Mouse (Mus musculus) liver, embryonic 14.5 days (tissue): ENCODE results near the gene Gngt2. TPM values are rescaled to one million over a fixed set of nuclear protein-coding genes. Genes with fewer than 3 reads are reported as not detected.

Experiments used
- ATAC-seq: fragments of 200-750 bp; cut with Nextera tagmentation; 2 replicates; pipeline ENCODE4 v1.8.0; 2017; ENCODE audit warnings: moderate number of reproducible peaks, mild to moderate bottlenecking, moderate library complexity; ENCODE audit not compliant: insufficient read depth
- DNase-seq, 3 experiments: peaks; one replicate each; pipeline ENCODE4 v3.0.0-alpha.2; 2012 to 2013; ENCODE audit warnings: low read depth in 3 of 3, low spot score in 3 of 3
- H3K27ac ChIP-seq: fragments of 300-500 bp; sonication (generic); 2 replicates; pipeline ENCODE4 v1.5.1; 2014; ENCODE audit warnings: moderate library complexity, mild to moderate bottlenecking, control low read depth, inconsistent platforms
- H3K27me3 ChIP-seq: fragments of 300-500 bp; sonication (generic); 2 replicates; pipeline ENCODE4 v1.6.1; 2014; ENCODE audit warnings: mild to moderate bottlenecking, low read length, moderate library complexity; ENCODE audit not compliant: control insufficient read depth, insufficient read depth
- H3K36me3 ChIP-seq: fragments of 300-500 bp; sonication (generic); replicated peaks from 2 replicates; pipeline ENCODE4 v1.6.1; 2014; ENCODE audit warnings: low read depth; ENCODE audit not compliant: control insufficient read depth, insufficient read depth
- H3K4me1 ChIP-seq, 2 experiments: fragments of 200-500 bp in 1 of 2; fragments of 300-500 bp in 1 of 2; sonication (generic) in 1 of 2; replicated peaks; 2 replicates each; pipeline ENCODE4 v1.6.1; 2012 to 2014; ENCODE audit warnings: antibody characterized with exemption in 1 of 2, inconsistent platforms in 1 of 2, low read length in 1 of 2; ENCODE audit not compliant: control insufficient read depth in 2 of 2, insufficient read depth in 2 of 2
- H3K4me2 ChIP-seq: fragments of 300-500 bp; sonication (generic); 2 replicates; pipeline ENCODE4 v1.6.1; 2014; ENCODE audit warnings: low read depth, mild to moderate bottlenecking, control low read depth, moderate library complexity
- H3K4me3 ChIP-seq, 2 experiments: fragments of 200-500 bp in 1 of 2; fragments of 300-500 bp in 1 of 2; sonication (generic) in 1 of 2; 2 replicates each; pipeline ENCODE4 v1.5.1; 2012 to 2014; ENCODE audit warnings: low read depth in 2 of 2, low read length in 2 of 2, mild to moderate bottlenecking in 2 of 2, control low read depth in 1 of 2, inconsistent platforms in 1 of 2, moderate library complexity in 1 of 2; ENCODE audit not compliant: insufficient read depth in 1 of 2
- H3K9ac ChIP-seq: fragments of 300-500 bp; sonication (generic); replicated peaks from 2 replicates; pipeline ENCODE4 v1.6.1; 2014; ENCODE audit warnings: mild to moderate bottlenecking, control low read depth, moderate library complexity
- H3K9me3 ChIP-seq: fragments of 300-500 bp; sonication (generic); 2 replicates; pipeline ENCODE4 v1.6.1; 2016; ENCODE audit warnings: low read length, mixed read lengths; ENCODE audit not compliant: control insufficient read depth
- CTCF ChIP-seq: IDR thresholded peaks from 2 replicates; pipeline ENCODE4 v1.5.1; 2016; ENCODE audit warnings: antibody characterized with exemption, low read depth, control low read depth
- EP300 ChIP-seq: IDR thresholded peaks from 2 replicates; pipeline ENCODE4 v1.6.1; 2016; ENCODE audit warnings: antibody characterized with exemption, low read depth
- WGBS: fragments of 180-500 bp; shearing (Covaris S2); extraction: QIAGEN DNeasy Blood & Tissue Kit; methylation state at CpG from one replicate; pipeline ENCODE4 v1.1.7; 2014; ENCODE audit not compliant: insufficient replicate concordance; 5-methylcytosine and 5-hydroxymethylcytosine counted together
- polyA plus RNA-seq, 2 experiments: library from polyadenylated mRNA; depleted of rRNA in 1 of 2; stranded (reverse) in 1 of 2; unstranded in 1 of 2; fragments of >200 nt; fragmentation: Nextera tagmentation in 1 of 2; extraction: Ambion mirVana in 1 of 2; gene quantifications; 2 replicates each; pipeline versions ENCODE4 v1.2.1 to v1.2.3; 2012 to 2014

Gngt2 gene
- polyA plus RNA-seq (2012; rRNA removed) (6.9 and 13.0 TPM in 2 replicates), polyA plus RNA-seq (2014; fragmentation: Nextera tagmentation; extraction: Ambion mirVana) (16.5 and 17.5 TPM in 2 replicates)

DNA sequence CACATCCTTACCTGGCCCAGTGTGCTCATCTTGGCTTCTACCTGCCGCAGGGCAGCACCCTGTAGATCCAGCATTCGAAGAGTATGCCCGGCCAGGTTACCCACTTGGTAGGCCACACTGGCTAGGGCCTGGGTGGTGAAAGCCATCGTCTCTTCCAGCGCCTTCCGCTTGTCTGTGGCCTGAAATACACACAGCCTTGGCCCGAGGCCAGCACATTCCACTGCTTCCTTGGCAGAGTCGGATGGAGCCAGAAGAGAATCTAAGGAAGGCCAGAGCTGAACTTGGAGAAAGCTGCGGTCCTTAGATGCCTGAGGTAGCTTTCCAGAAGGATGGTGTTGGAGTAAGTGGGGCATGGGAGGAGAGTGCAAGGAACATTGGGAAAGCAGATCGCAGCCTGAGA, at the start of gene Gngt2:
Gngt2 (plus strand) TSS at position 158 of the 400 bp plus-strand sequence.
- peaks cover 15 to 31% of the 10 kb centered on the region in 2 experiments for H3K4me1 ChIP-seq
- no peak for ATAC-seq
- no peak for DNase-seq
- H3K4me3 ChIP-seq, result no peak within 1 kb of the TSS
- no peak within 1 kb of the TSS for H3K9ac ChIP-seq
- WGBS, result 82% methylated on average over 10 of the region's 10 CpGs
- H3K9me3 ChIP-seq, result no peaks in the 10 kb centered on the region
- no peaks in the 10 kb centered on the region for H3K36me3 ChIP-seq
- TF ChIP-seq CTCF, result no peak
- TF ChIP-seq EP300, result no peak
- H3K4me2 ChIP-seq, result no peak within 1 kb of the TSS
- no peak within 1 kb of the TSS for H3K27ac ChIP-seq
- H3K27me3 ChIP-seq, result peaks cover 18% of the 10 kb centered on the region

GRCm38 (mm10) chr11:95789451-95789891, 47.5 kb upstream of the Gngt2 start:
- TF ChIP-seq EP300 (no peak), CTCF (no peak)
- no peak overlapping the region for H3K4me3 ChIP-seq
- no peak overlapping the region for H3K4me2 ChIP-seq
- H3K9me3 ChIP-seq, result no peaks in the 10 kb centered on the region
- DNase-seq, result no peak
- WGBS, result 64% methylated on average over 8 of the region's 8 CpGs
- no peaks in the 10 kb centered on the region for H3K36me3 ChIP-seq
- no peak for ATAC-seq
- H3K27ac ChIP-seq, result no peak overlapping the region
- H3K27me3 ChIP-seq, result no peaks in the 10 kb centered on the region
- H3K9ac ChIP-seq, result no peak overlapping the region
- H3K4me1 ChIP-seq, result peaks cover 16 to 28% of the 10 kb centered on the region in 2 experiments

- TF ChIP-seq EP300 (no peak), CTCF (no peak)
These were observed 45.2 kb upstream of the Gngt2 start for GRCm38 (mm10) chr11:95791787-95792186.

GRCm38 (mm10) chr11:95792950-95793509, 44.0 kb upstream of the Gngt2 start:
- no peaks in the 10 kb centered on the region for H3K36me3 ChIP-seq
- peak overlapping the region; percentile 61 for H3K9ac ChIP-seq
- peak overlapping the region in 1 of 2 experiments; percentile 16; a peak in 1 of 4 replicates for H3K4me3 ChIP-seq
- H3K27ac ChIP-seq, result peak overlapping the region; percentile 69
- H3K9me3 ChIP-seq, result no peaks in the 10 kb centered on the region
- DNase-seq, result peak; percentile 50 to 67 (median 59)
- peaks cover 30% of the 10 kb centered on the region for H3K27me3 ChIP-seq
- no peak for TF ChIP-seq CTCF
- TF ChIP-seq EP300, result peak; percentile 20; the same call in 1 of the 2 replicates
- H3K4me2 ChIP-seq, result peak overlapping the region; percentile 52
- peaks cover 19 to 27% of the 10 kb centered on the region in 2 experiments for H3K4me1 ChIP-seq
- 36% methylated on average over 8 of the region's 8 CpGs for WGBS
- peak; percentile 88 for ATAC-seq

More at GRCm38 (mm10) chr11:95791787-95792186, 45.2 kb upstream of the Gngt2 start:
- Histone ChIP-seq H3K4me3 (no peak overlapping the region), H3K4me1 (peaks cover 19 to 27% of the 10 kb centered on the region in 2 experiments), H3K9ac (no peak overlapping the region), H3K36me3 (no peaks in the 10 kb centered on the region), H3K27ac (no peak overlapping the region), H3K4me2 (no peak overlapping the region), H3K9me3 (no peaks in the 10 kb centered on the region), H3K27me3 (peaks cover 20% of the 10 kb centered on the region)
- DNase-seq (no peak), ATAC-seq (no peak)
- 81% methylated on average over 13 of the region's 13 CpGs for WGBS

DNA sequence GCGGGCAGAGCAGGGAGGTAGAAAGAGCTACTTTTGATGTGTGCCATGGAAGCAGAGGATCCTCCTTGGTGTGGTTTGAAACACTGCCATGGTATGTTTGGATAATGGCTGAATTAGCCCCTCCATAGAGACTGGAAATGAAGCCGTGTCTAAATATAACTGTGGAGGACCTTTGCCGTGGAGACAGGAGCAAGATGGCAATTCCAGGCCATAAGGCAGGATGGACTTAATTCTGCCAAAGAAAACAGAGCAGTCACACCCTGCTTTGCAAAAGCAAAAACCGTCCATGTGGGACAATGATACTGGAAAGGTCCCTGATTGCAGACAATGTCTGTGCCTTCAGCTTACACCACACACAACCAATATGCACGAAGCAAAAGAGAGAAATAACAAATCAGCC, 42.8 kb upstream of the Gngt2 start:
- no peak overlapping the region for H3K27ac ChIP-seq
- no peaks in the 10 kb centered on the region for H3K9me3 ChIP-seq
- H3K4me1 ChIP-seq, result peaks cover 19 to 27% of the 10 kb centered on the region in 2 experiments
- DNase-seq (no peak), ATAC-seq (no peak)
- no peak overlapping the region for H3K4me3 ChIP-seq
- peaks cover 37% of the 10 kb centered on the region for H3K27me3 ChIP-seq
- no peaks in the 10 kb centered on the region for H3K36me3 ChIP-seq
- no peak overlapping the region for H3K9ac ChIP-seq
- no peak overlapping the region for H3K4me2 ChIP-seq
- 64% methylated on average over 5 of the region's 5 CpGs for WGBS
- no peak for TF ChIP-seq EP300
- no peak for TF ChIP-seq CTCF
